Mouse (Mus musculus): Measurements from ENCODE around the gene Necab3.

Gene Necab3

DNA sequence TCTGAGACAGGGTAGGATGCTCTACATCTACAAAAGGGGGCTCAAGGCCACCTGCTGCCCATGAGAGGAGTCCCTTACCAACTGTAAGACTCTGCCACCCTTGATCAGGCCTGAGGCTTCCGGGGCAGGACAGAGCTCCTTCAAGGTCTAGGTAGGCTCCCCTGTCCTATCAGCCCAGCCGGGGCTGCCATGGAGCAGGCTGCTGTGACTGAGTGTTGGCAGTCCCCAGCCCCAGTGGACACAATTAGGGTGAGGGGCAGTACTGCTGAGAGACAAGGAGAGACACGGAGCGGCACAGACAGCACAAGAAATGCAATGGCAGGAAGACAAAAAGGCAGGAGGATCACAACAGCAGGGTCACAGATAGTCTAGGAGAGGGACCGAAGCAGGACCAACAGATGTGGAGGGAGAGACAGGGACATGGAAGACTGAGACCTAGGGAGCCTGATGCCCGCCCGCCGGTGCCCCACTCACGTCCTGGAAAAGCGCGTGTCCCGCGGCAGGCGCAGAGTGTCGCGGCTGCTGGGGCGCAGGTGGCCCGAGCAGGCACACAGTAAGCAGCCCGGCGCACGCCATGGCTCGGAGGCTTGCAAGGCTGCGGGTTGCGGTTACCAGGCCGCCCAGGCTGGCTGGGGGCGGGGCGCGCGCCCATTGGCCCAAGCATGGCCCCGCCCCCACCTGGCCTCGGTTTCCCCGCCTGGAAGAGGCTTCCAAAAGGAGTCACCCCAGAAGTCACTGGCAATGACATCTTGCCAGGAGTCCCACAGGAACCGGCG is at the start of gene Necab3:
Necab3 (minus strand) TSS at position 627 of the 776 bp plus-strand sequence.
- DNase-seq (ENCODE audit: inconsistent ontology term): peak; percentile 54

DNA sequence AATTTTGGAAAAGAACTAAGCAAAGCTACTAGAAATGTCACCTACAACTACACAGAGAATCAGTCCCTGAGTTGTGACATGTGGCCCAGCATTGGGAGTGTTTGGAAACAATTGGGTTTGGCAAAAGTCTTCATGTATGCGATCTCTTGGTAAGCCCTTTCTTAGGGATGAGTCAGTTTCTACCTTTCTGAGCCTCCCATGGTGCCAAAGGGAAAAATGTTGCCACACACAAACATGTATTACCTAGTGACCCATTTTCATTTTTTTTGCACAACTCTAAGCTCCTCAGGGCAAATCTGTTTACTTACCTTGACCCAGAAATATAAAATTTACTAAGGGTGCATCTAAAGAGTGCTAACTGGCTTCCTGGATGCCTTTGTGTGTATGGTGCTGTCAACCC is 48.3 kb upstream of the Necab3 start:
- no peak for DNase-seq (ENCODE audit: inconsistent ontology term)

DNA sequence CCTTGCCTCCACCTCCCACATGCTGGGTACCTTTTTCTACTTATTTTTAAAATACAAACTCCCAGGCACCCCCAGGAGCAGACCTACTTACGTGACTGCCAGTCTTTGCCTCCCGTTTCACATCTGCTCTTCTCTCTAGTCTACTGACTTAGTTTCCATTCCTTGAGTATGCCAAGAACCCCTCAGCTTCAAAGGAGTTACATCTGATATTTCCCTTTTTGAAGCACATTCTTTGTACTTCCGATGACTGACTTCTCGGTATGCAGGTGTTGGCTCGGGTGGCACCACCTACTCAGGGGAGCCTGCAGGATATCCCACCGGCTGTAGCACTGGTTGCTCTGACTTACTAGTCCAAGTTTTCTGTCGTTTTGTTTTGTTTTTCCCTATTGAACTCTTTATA is 45.5 kb upstream of the Necab3 start:
- no peak for DNase-seq (ENCODE audit: inconsistent ontology term)

DNA sequence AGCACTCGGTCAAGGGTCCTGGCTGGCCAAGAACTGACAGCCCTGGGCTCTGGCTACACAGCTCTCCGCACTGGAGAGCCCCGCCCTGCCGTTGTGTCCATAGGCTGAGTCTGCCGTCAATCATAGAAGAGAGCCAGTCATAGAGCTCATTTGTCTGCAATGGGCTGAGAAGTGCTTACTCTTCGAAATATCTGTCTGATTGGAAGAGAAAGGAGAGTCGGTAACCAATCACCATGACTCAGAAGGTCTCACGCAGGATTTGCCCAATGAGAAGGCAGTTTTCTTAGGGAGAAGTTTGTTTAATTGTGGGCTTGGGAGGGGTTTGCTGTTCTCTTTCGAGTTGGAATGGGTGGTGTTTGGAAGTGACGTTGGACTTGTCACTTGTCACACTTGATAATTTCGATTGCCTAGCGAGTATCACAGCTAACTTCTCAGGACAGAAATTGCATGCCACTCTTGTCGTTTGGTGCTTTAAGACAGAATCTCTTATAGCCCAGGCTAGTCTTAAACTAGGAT is 45.0 kb upstream of the Necab3 start, which contains the start of gene Pxmp4:
Pxmp4 (minus strand) TSS at position 71 of the 516 bp plus-strand sequence.
- DNase-seq (ENCODE audit: inconsistent ontology term): peak; percentile 98

GRCm38 (mm10) chr2:154603007-154603637 is 44.4 kb upstream of the Necab3 start:
- DNase-seq (ENCODE audit: inconsistent ontology term): no peak

- DNase-seq (ENCODE audit: inconsistent ontology term): no peak
Measured at GRCm38 (mm10) chr2:154601324-154601723, 42.6 kb upstream of the Necab3 start.

DNA sequence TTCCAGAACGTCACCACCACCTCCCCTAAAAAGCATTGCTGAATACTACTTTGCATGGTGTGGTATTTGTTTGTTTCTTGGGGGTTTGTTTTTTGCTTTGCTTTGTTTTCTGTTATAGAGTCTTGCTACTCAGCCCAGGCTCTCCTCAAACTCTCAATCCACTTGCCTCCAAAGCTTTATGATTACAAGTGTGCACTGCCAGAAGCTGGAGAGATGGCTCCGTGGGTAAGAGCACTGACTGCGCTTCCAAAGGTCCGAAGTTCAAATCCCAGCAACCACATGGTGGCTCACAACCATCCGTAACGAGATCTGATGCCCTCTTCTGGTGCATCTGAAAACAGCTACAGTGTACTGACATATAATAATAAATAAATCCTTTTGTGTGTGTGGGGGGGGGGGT is 41.9 kb upstream of the Necab3 start:
- DNase-seq (ENCODE audit: inconsistent ontology term): no peak

GRCm38 (mm10) chr2:154597399-154597798 is 38.7 kb upstream of the Necab3 start:
- DNase-seq (ENCODE audit: inconsistent ontology term): no peak

DNA sequence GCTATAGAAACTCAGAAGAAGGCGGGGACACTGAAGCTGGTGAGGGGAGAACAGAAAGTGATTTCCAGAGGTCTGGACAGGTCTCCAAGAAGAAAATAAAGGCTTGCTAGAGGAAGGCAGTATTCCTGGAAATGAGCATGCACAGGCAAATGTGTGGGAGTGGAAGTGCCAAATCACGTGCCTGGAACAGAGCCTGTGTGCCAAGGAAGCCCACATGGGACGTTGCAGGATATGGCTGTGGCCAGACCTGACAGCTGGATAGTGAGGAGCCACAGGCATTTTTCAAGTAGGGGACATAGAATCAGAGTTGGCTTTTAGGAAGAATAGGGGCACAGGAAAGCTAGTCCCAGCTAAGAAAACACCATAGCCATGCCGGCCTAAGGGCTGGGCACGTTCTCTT is 37.1 kb upstream of the Necab3 start:
- DNase-seq (ENCODE audit: inconsistent ontology term): no peak

GRCm38 (mm10) chr2:154593025-154593424 is 34.3 kb upstream of the Necab3 start:
- DNase-seq (ENCODE audit: inconsistent ontology term): no peak

DNA sequence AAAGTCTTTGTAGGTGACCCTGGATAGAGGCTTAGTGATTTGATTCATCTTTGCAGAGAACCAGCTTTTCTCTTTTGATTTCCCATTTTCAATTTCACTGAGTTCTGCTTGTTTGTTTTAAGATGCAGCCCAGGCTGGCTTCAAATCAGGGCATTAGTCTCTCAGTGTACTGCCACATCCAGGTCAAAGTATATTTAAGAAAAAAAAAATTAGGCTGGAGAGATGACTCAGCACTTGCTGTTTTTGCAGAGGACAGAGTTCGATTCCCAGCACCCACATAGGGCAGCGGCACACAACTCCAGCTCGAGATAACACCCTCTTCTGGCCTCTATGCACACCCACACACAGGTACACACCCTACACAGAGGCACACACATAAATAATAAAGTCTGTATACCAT is 32.5 kb upstream of the Necab3 start:
- DNase-seq (ENCODE audit: inconsistent ontology term): no peak

DNA sequence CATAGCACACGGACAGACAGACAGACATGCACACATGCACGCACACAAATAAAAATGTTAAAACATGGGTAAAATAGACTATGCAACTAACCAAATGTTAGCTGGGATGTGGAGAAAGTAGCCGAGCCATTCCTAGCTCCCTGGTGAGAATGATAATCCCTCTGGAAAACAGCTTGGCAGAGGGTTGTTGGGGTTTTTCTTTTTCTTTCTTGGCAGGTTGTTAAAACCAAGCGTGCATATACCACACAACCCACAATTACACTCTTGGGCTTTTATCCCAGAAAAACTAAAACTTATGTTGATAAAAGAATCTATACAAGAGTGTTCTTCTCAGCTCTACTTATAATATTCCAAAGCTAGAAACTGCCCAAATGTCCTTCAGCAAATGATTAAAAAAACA is 30.4 kb upstream of the Necab3 start:
- no peak for DNase-seq (ENCODE audit: inconsistent ontology term)

- DNase-seq (ENCODE audit: inconsistent ontology term): no peak
Measured at GRCm38 (mm10) chr2:154586405-154586804, 27.7 kb upstream of the Necab3 start.

DNA sequence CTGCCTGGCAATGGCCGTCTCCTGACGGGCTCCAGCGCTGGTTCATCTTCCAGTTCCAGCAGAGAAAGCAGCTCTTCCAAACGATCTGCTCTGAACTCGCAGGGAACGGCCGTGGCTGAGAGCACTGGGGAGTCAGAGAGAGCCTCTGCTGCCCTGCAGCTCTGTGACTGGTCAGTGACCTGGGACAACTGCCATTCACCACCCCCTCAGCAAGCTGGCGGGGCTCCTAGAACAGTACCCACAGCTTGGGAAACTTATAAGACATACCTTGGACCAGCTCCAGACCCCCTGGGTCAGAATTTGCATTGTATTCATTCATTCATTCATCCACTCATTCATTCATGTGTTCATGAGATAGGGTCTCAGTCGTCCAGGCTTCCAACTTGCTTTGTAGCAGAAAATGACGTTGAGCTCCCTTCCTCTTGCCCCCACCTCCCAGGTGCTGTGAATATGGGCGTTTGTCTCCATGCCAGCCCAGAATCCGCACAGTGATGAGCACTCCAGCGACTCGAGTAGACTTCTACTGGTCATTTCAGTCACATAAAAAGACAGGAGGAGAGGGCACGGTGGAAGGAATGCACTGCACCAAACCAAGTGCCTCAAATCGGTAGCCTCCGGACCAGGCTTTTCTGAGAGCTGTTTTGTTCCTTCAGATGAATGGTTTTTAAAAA is 26.4 kb upstream of the Necab3 start:
- peak; percentile 88 for DNase-seq (ENCODE audit: inconsistent ontology term)

DNA sequence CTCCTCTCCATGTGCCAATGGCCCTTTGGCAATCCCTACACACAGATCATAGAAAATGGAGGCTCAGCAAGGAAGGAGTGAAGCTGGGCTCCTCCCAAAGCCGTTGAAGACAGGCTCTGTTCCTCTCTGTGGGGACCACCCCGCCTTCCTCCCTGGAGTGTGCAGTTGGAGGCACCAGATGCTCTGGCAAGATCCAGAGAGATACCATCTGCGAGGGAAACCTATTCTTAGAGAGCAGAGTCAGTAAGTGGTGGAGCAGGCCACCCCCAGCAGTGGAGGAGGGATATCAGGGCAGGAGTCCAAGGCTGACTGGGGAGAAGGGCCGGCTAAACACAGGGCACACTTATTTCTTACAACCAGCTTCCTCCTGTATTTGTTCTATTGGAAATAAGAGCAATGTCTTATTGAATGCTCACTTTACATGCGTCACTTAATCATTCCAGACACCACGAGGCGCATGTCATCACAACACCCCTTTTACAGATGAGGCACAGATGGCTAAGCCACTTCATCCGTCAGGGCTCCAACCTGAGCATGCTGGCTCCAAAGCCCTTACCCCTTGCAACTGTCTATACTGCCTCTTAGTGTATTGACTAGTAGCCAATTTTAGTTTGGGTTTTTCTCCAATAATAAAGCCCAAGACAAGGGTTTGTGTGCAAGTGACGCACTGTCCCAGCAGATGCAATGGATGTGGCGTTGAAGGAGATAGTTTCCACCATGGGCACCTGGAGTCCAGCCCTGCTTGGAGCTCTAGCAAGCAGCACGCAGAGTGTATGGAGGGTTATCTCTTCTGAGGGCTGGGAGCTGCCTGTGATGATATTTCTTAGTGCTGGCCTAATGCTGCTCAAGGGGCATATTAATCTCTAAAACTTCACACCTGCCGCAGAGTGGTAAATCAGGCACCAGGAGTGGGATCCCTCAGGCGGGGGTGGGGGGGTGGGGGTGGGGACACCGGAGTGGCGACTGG is 25.5 kb upstream of the Necab3 start:
- peak; percentile 36 for DNase-seq (ENCODE audit: inconsistent ontology term)

DNA sequence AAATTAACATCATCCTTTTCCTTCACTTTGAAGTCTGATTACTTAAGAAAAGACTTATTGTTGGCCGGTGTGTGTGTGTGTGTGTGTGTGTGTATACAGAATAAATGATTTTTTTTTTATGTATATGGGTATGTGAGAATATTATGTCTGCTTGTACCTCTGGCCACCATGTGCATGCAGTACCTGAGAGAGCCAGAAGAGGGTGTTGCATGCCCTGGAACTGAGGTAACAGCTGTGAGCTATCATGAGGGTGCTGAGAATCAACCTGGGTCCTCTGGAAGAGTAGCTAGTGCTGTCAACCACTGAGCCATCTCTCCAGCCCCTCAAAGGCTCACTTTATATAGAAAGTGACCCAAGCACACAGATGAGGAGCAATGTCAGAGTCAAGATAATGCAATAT is 22.7 kb upstream of the Necab3 start:
- DNase-seq (ENCODE audit: inconsistent ontology term): no peak

DNA sequence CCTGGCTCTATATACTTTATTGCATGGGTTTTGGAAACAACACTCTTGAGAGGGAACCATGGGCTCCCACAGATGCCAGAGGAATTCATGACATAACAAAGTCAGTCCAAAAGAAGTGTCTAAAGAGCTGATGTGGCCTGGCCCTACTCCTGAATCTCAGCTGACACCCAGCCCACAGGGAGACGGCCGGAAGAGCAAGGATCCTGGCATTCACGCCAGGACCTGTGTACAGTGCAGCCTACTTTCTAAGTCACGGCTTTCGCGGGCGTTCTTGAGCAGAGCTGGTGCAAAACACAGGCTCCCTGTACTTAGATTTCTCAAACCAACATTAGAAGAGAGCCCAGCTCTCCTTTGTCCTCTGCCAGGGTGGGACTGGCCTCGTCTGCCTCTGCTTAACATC is 21.9 kb upstream of the Necab3 start:
- DNase-seq (ENCODE audit: inconsistent ontology term): peak; percentile 66

DNA sequence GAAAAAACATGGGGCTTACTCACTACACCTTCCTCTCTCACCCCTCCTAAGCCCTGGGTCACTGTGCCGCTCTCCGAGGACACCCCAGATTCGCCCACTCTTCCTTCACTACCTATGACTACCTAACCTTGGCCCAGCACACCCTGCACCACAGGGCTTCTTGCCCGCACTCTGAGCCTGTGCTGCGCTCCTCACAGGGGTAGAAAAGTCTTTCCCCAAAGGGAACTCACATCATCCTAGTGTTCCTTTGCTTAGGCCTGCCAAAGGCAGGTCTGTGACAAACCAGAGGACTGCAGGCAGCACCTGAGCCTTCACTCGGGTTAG is 19.0 kb upstream of the Necab3 start:
- DNase-seq (ENCODE audit: inconsistent ontology term): no peak

- DNase-seq (ENCODE audit: inconsistent ontology term): peak; percentile 63
Measured at GRCm38 (mm10) chr2:154576876-154577743, 18.4 kb upstream of the Necab3 start.

GRCm38 (mm10) chr2:154574271-154574670 is 15.6 kb upstream of the Necab3 start:
- DNase-seq (ENCODE audit: inconsistent ontology term): peak; percentile 66

- no peak for DNase-seq (ENCODE audit: inconsistent ontology term)
Measured at GRCm38 (mm10) chr2:154572996-154573395, 14.3 kb upstream of the Necab3 start.
